Mouse (Mus musculus): ENCODE measurements at regions not wholly inside any gene's neighbourhood (a gene's known extent, or its start where the extent isn't known, plus 50 kb on each side); places are given as distances from the start of the nearest gene placed in this dataset.

DNA sequence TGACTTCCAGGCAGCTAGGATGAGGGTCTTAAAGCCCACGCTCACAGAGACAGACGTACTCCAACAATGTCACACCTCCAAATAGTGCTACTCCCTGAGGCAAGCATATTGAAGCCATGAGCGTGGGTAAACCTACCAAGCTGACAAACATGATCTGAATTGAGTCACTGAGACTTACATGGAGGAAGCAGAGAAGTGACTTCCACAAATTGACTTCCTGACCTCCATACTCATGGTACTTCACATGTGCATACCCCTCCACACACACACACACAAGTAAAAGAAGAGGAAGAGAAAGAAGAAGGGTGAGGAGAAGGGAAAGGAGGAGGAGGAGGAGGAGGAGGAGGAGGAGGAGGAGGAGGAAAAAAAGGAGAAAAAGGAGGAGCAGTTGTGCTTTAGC lies 577.8 kb upstream of the Nrp1 start:
- H3K4me1 ChIP-seq, result no peaks in the 10 kb centered on the region
- no peak overlapping the region for H3K4me3 ChIP-seq
- H3K27me3 ChIP-seq, result no peaks in the 10 kb centered on the region
- no peak for ATAC-seq (ENCODE audit: insufficient number of reproducible peaks, low FRiP score, low TSS enrichment, low read depth)
- H3K4me2 ChIP-seq, result no peak overlapping the region
- no peak overlapping the region for H3K27ac ChIP-seq
- no peaks in the 10 kb centered on the region for H3K36me3 ChIP-seq
- 89% methylated on average over 3 of the region's 3 CpGs for WGBS
- no peak overlapping the region for H3K9ac ChIP-seq
- no peaks in the 10 kb centered on the region for H3K9me3 ChIP-seq

DNA sequence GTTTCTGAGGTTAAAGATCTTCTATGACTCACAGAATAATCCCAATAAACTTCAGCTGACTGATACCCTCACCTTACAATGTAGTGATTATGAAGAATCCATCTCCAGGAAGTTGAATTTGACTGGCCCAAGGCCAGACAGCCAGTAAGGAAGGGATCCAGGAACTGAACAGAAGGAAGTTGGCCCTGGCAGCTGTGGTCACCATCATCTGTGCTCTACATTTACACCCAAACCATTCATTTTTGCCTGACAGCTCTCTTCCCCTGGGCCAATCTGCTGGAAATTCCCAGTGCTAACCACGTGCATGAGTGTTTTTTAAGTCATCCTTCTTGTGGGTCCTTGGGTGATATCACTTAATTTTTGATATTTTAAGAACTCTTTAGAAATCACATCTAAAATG lies 577.4 kb upstream of the Nrp1 start:
- Histone ChIP-seq H3K9me3 (no peaks in the 10 kb centered on the region), H3K27me3 (no peaks in the 10 kb centered on the region), H3K9ac (no peak overlapping the region), H3K27ac (no peak overlapping the region), H3K4me1 (no peaks in the 10 kb centered on the region), H3K4me2 (no peak overlapping the region), H3K4me3 (no peak overlapping the region), H3K36me3 (no peaks in the 10 kb centered on the region)
- ATAC-seq (ENCODE audit: insufficient number of reproducible peaks, low FRiP score, low TSS enrichment, low read depth), result no peak
- WGBS, result 79% methylated on average over 1 of the region's 1 CpGs

DNA sequence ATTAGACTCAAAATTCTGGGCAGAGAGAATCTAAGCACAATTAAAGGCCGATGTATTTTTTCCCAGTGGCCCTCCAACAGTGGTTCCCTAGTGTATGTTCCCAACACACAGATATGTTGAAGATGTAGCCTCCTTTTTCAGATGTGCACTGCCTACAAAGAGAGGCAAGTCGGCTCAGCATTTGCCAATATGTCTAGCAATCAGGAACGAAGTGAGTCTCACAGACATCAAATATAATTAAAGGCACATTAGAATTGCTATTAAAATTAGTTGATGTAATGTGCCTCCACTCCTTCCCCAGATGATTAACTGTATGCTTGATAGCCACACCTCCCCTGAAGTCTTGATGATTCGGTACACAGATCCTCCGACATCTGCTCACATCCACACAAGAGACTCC lies 565.8 kb upstream of the Nrp1 start:
- H3K4me2 ChIP-seq, result no peak overlapping the region
- H3K4me3 ChIP-seq, result no peak overlapping the region
- H3K36me3 ChIP-seq, result no peaks in the 10 kb centered on the region
- 86% methylated on average over 5 of the region's 5 CpGs for WGBS
- no peak overlapping the region for H3K9ac ChIP-seq
- no peaks in the 10 kb centered on the region for H3K4me1 ChIP-seq
- H3K27me3 ChIP-seq, result no peaks in the 10 kb centered on the region
- H3K27ac ChIP-seq, result no peak overlapping the region
- no peak for ATAC-seq (ENCODE audit: insufficient number of reproducible peaks, low FRiP score, low TSS enrichment, low read depth)
- H3K9me3 ChIP-seq, result no peaks in the 10 kb centered on the region

DNA sequence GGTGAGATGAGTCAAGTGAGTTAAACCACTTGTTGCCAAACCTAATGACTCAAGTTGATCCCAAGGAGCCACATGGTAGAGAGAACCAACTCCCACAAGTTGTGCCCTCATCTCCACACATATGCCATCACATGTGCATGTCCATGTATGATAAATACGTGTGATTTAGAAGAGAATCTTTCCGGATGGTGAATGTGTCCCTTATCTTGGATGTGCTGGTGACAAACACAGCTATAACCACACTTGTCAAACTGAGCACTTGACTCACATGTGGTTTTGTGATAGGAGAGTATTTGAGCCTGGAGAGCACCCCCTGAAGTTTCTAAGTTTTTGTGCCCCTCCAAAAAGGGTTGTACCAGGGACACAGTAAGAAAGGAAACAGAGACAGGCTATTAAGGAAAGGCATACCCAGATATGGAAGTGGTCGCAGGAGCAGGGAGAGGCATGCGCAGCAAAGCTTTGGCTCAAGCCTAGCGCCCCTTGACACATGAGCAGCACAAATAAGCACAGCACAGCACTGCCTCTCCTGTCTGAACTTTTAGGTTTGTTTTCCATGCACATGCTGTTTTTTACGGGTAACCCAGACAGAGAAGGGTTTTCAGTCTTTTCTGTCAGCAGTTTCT lies 558.4 kb upstream of the Nrp1 start:
- ATAC-seq (ENCODE audit: insufficient number of reproducible peaks, low FRiP score, low TSS enrichment, low read depth), result no peak
- no peaks in the 10 kb centered on the region for H3K36me3 ChIP-seq
- no peak overlapping the region for H3K9ac ChIP-seq
- peaks cover 5% of the 10 kb centered on the region for H3K4me1 ChIP-seq
- H3K27ac ChIP-seq, result no peak overlapping the region
- no peak overlapping the region for H3K4me2 ChIP-seq
- H3K9me3 ChIP-seq, result no peaks in the 10 kb centered on the region
- no peaks in the 10 kb centered on the region for H3K27me3 ChIP-seq
- 72% methylated on average over 6 of the region's 6 CpGs for WGBS
- no peak overlapping the region for H3K4me3 ChIP-seq

DNA sequence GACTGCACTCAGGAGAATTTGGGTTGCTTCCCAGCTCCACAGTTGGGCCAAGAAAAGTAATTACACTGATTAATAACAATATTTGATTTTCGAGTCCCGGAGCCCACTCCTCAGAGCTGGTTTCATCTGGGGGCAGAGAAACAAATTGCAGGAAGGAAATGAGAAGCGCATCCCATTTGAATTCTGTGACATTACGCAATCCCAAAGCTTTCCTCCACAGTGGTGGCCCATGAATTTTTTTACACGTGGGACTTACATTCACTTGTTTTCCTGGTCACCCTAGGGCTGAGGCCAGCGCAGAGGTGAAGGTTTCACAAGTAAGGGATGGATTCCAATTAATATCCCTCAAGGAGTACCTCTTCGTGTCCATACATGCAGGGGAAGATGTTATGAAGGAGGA lies 556.3 kb upstream of the Nrp1 start:
- Histone ChIP-seq H3K9ac (no peak overlapping the region), H3K36me3 (no peaks in the 10 kb centered on the region), H3K4me2 (no peak overlapping the region), H3K4me1 (peaks cover 8% of the 10 kb centered on the region), H3K9me3 (no peaks in the 10 kb centered on the region), H3K27me3 (0 out of 2 replicates have a peak, but pooled peaks cover 3% of the 10 kb centered on the region), H3K27ac (peak overlapping the region; percentile 27; the same call in 1 of the 2 replicates), H3K4me3 (no peak overlapping the region)
- no peak for ATAC-seq (ENCODE audit: insufficient number of reproducible peaks, low FRiP score, low TSS enrichment, low read depth)
- 51% methylated on average over 7 of the region's 7 CpGs for WGBS

DNA sequence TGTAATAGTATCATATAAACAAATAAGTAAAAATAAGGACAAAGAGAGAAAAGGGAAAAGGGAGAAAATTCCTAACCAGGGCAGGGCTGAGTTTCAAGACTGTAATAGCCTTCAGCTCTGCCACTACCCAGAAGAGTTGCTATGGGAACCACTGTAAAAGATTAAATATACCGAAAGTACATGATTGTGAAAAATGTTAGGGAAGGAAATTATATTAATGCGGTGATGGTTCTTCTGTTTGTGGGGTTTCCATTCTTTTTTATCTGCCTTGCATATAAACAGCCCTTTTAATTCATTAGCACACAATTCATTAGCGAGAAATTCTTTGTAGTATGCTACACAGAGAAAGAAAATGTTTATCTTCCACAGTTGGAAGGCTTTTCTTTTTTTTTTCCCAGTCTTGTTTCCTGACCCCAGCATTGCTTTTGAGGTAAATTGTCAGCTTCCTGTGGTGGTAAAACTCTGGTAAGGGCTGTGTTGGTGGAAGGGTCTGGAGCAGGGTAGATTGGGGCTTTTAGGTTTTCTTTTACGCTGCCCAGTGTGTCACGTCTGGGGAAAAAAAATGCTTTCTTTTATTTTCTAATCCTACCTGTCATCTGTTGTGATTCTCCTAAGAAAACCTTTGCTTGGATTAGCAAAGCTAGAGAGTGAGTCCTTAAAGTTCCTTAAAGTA lies 555.6 kb upstream of the Nrp1 start:
- Histone ChIP-seq H3K4me2 (no peak overlapping the region), H3K36me3 (no peaks in the 10 kb centered on the region), H3K4me3 (no peak overlapping the region), H3K9ac (no peak overlapping the region), H3K27me3 (0 out of 2 replicates have a peak, but pooled peaks cover 3% of the 10 kb centered on the region), H3K4me1 (peaks cover 8% of the 10 kb centered on the region), H3K27ac (peak overlapping the region; percentile 27; the same call in 1 of the 2 replicates), H3K9me3 (no peaks in the 10 kb centered on the region)
- WGBS, result 32% methylated on average over 5 of the region's 5 CpGs
- ATAC-seq (ENCODE audit: insufficient number of reproducible peaks, low FRiP score, low TSS enrichment, low read depth), result no peak

DNA sequence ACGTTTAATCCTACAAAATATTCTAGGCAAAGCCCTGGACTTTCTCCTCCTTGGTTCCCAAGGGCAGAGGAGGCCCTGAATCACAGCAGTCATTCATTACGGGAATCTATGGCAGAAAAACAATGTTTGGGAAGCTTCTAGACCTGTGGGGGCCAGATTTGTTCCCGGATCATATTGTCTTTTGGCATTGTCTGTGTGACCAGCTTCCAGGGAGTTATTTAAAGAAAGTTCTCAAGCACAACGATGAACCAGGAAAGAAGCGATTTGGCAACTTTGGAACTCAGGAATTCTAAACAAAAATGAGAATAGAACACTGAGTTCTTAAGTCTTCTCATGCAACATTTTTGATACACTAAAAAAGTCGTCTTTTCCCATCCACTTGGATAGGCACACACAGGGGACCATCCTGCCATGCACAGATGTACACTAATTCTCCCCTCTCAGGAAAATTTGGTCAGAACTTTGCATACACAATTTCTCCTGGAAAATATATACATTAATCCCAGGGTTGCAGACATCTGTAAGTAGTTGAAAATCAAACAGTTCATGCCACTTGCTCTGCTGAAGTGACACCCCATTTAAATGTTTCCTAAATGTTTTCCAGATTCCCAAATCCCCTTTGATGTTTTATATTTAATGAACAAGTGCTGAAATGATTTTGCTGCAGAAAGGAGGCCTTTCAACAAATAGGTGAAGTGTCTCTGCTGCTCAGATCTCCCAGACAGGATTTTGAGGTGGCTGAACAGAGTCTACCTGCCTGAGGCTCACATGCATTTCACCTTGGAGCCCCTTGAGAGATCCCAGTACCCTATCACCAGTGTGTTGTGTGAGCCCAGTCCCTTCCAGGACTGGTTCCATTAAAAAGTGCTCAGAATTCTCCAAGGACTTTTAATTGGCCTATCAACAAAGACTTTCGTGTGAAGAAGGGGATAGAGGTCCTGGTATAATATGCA lies 548.9 kb upstream of the Nrp1 start:
- Histone ChIP-seq H3K27ac (peak overlapping the region; percentile 51), H3K4me1 (peaks cover 3% of the 10 kb centered on the region; the same call in 1 of the 2 replicates), H3K9me3 (no peaks in the 10 kb centered on the region), H3K4me3 (no peak overlapping the region), H3K9ac (no peak overlapping the region), H3K27me3 (0 out of 2 replicates have a peak, but pooled peaks cover 3% of the 10 kb centered on the region), H3K4me2 (no peak overlapping the region), H3K36me3 (no peaks in the 10 kb centered on the region)
- WGBS, result 29% methylated on average over 7 of the region's 7 CpGs
- ATAC-seq (ENCODE audit: insufficient number of reproducible peaks, low FRiP score, low TSS enrichment, low read depth), result no peak

DNA sequence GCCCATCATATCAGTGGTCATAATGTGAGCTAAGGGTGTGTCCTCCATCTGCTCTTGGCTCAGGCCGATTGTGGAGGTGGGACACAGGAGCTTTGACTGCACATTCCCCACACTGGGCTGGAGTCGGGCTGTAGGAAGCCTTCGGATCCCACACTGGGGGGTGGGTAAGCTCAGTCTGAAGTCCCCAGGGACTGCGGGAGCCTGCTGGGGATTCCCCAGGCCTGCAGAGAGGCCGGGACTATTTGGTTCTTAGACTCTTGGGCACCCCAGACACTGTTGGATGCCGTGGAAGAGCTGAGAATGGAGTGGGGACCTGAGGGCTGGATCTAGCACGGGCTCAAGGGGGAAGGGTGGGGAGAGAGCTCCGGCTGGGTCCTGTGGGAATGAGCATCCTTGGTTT lies 547.1 kb upstream of the Nrp1 start:
- no peak overlapping the region for H3K4me2 ChIP-seq
- H3K36me3 ChIP-seq, result no peaks in the 10 kb centered on the region
- ATAC-seq (ENCODE audit: insufficient number of reproducible peaks, low FRiP score, low TSS enrichment, low read depth), result no peak
- H3K27me3 ChIP-seq, result 0 out of 2 replicates have a peak, but pooled peaks cover 3% of the 10 kb centered on the region
- H3K4me3 ChIP-seq, result no peak overlapping the region
- no peak overlapping the region for H3K27ac ChIP-seq
- H3K9ac ChIP-seq, result no peak overlapping the region
- H3K4me1 ChIP-seq, result no peaks in the 10 kb centered on the region
- 91% methylated on average over 8 of the region's 8 CpGs for WGBS
- H3K9me3 ChIP-seq, result no peaks in the 10 kb centered on the region

DNA sequence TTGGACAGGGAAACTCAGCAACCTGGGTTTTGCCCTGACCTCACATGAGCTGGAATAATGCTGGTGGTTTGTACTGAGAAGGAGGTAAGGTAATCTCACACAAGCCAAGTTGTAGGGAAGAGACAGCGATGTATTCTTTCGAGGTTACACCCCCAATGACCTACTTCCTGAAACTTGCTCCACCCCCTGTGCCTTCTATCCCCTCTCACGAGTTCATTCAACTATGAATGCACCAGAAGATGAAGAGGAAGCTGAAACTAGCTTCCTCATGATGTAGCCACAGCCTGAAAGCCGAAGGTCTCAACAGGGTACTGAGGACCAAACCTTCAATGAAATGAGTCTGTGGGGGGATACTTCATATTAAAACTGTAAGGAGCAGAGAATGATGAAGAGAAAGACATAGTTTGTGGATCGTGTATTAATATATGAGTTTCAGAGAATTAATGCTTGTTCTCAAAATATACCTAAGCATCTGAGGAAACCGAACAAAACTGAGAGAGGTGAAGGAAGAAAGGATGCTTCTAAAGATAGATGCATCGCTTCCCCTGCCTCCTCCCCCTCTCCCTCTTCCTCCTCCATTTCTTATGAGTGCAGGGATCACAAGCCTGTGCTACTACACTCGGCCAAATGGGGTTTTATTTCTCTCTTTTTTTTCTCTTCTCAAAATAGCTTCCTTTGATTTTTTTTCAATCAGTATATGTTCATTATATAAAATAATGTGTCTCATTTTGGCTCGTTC lies 543.5 kb upstream of the Nrp1 start:
- no peak overlapping the region for H3K9ac ChIP-seq
- WGBS, result 77% methylated on average over 9 of the region's 9 CpGs
- no peak overlapping the region for H3K4me3 ChIP-seq
- H3K27me3 ChIP-seq, result no peaks in the 10 kb centered on the region
- no peak for ATAC-seq (ENCODE audit: insufficient number of reproducible peaks, low FRiP score, low TSS enrichment, low read depth)
- no peaks in the 10 kb centered on the region for H3K4me1 ChIP-seq
- no peak overlapping the region for H3K4me2 ChIP-seq
- no peaks in the 10 kb centered on the region for H3K36me3 ChIP-seq
- no peaks in the 10 kb centered on the region for H3K9me3 ChIP-seq
- H3K27ac ChIP-seq, result no peak overlapping the region

DNA sequence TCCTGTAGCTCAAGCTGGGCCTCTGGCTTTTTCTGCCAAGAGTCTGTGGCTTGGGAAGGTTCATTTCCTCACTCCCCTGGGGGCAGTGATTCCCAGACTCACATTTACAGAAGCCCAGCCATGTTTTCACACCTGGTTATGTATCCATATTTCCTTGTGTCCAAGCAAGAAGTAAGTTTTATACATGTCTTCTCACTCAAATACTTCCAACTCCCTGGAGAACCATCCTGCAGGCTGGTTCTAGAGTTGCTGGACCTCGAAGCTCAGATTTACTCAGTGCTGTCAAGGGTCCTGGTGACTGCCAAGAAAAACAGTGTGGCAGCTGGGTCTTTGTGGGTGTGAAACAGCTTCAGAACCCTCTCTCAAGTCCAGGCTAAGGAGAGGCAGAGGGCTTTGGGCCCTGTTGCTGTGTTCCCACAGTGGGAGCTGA lies 537.6 kb upstream of the Nrp1 start:
- WGBS, result 43% methylated on average over 1 of the region's 1 CpGs

DNA sequence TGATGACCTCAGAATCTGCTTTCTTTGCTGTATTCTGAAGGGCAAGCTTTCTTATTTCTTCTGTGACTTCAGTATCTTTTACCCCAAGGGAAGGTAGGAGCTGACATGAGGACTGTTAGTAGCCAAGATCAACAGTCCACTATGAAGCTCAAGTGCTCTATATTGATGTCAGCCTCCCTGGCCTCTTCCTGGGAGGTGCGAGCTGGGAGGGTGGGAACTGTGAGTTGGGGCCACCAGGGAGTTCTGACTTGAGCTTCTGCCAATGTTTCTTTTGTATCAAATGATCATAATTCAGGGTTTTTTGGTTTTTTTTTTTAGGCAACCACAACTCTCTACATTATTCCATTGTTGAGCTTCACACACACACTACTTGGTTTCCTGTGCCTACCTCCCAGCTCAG lies 536.8 kb upstream of the Nrp1 start:
- no peak overlapping the region for H3K4me2 ChIP-seq
- H3K4me1 ChIP-seq, result peaks cover 11% of the 10 kb centered on the region
- no peaks in the 10 kb centered on the region for H3K9me3 ChIP-seq
- H3K27me3 ChIP-seq, result no peaks in the 10 kb centered on the region
- H3K9ac ChIP-seq, result no peak overlapping the region
- no peak overlapping the region for H3K4me3 ChIP-seq
- no peaks in the 10 kb centered on the region for H3K36me3 ChIP-seq
- H3K27ac ChIP-seq, result no peak overlapping the region
- no peak for ATAC-seq (ENCODE audit: insufficient number of reproducible peaks, low FRiP score, low TSS enrichment, low read depth)
- WGBS, result 64% methylated on average over 1 of the region's 1 CpGs

More for the DNA sequence above, 537.6 kb upstream of the Nrp1 start:
- peaks cover 11% of the 10 kb centered on the region for H3K4me1 ChIP-seq
- H3K9ac ChIP-seq, result no peak overlapping the region
- no peaks in the 10 kb centered on the region for H3K27me3 ChIP-seq
- H3K4me2 ChIP-seq, result no peak overlapping the region
- peak overlapping the region; percentile 54; the same call in 1 of the 2 replicates for H3K27ac ChIP-seq
- no peaks in the 10 kb centered on the region for H3K9me3 ChIP-seq
- no peak overlapping the region for H3K4me3 ChIP-seq
- ATAC-seq (ENCODE audit: insufficient number of reproducible peaks, low FRiP score, low TSS enrichment, low read depth), result peak; percentile 30; the same call in 1 of the 2 replicates
- H3K36me3 ChIP-seq, result no peaks in the 10 kb centered on the region
